Mouse (Mus musculus) layer of hippocampus, postnatal 36 days (tissue): ENCODE results near the gene Sag. TPM values are rescaled to one million over a fixed set of nuclear protein-coding genes. Genes with fewer than 3 reads are reported as not detected.
"Not testable (repeated sequence)": the region's sequence is repeated elsewhere in the genome, so short reads cannot be mapped to it uniquely, and the experiment has no call there.

ENCODE experiments used
- DNase-seq, 2 experiments: peaks; one replicate each; pipeline ENCODE4 v3.0.0; 2022
- total RNA-seq, 2 experiments: library from RNA; stranded (reverse); gene quantifications; 2 replicates each; pipeline ENCODE4 v1.2.3; 2021

Sag gene
- total RNA-seq, 2 experiments from 2014 or later, result 2.2 to 3.5 TPM

GRCm38 (mm10) chr1:87824420-87824995 is 21.0 kb downstream of the Sag start:
- no peak for DNase-seq

GRCm38 (mm10) chr1:87825281-87825680 is 21.8 kb downstream of the Sag start:
- no peak for DNase-seq

GRCm38 (mm10) chr1:87825991-87826390 is 22.5 kb downstream of the Sag start:
- no peak for DNase-seq

GRCm38 (mm10) chr1:87826474-87826873 is 23.0 kb downstream of the Sag start:
- no peak for DNase-seq

DNA sequence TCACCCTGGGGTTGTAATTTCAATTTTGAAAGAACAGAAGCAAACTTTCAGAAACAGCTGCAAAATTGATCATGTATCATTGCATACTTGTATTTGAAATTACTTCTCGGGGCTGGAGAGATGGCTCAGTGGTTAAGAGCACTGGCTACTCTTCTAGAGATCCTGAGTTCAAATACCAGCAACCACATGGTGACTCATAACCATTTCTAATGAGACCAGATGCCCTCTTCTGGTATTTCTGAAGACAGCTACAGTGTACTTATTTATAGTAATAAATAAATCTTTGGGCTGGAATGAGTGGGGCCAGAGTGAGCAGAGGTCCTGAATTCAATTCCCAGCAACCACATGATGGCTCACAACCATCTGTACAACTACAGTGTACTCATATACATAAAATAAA is 24.0 kb downstream of the Sag start:
- not testable (repeated sequence) for DNase-seq

DNA sequence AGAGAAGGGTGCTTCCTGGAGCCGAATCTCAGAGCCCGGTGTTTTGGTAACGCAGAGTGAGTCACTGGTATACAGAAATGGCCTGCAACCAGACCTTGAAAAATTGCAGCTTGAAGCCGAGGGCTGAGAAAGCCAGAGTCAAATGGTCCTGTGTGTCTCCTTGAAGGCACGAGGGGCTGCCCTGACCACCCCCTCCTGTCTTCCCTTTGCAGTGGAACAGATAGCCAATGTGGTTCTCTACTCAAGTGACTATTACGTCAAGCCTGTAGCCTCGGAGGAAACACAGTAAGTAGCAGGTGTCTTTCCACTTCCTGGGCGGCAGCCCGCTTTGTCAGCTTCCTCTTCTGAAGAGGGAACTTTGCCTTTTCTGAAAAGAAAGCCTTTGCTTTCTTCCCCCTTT is 24.7 kb downstream of the Sag start:
- no peak for DNase-seq

DNA sequence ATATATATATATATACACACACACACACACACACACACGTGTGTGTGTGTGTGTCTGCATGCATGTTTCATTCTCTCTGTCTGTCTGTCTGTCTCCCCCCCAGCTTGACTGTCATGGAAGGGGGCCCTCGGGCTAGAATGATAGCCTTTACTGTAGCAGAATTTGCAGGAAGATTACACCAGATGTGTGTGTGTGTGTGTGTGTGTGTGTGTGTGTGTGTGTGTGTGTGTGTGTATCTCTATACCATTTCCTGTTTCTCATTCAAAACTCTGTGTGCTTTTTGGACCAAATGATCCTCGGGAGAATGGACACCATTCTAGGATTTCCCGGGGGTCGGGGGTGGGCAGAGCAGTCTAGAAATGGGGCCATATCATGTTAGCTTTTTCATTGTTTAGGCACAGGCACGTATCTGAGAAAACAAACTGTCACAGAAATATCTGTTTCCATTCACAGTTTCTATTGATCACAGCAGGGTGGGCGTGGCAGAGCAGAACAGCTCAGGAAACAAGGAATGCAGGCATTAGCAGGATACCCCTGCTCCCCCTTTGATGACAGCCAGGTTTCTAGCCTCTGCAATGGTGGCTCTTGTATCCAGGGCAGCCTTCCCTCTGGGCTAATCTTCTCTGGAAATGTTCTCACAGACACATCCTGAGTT is 25.6 kb downstream of the Sag start:
- DNase-seq, result no peak

DNA sequence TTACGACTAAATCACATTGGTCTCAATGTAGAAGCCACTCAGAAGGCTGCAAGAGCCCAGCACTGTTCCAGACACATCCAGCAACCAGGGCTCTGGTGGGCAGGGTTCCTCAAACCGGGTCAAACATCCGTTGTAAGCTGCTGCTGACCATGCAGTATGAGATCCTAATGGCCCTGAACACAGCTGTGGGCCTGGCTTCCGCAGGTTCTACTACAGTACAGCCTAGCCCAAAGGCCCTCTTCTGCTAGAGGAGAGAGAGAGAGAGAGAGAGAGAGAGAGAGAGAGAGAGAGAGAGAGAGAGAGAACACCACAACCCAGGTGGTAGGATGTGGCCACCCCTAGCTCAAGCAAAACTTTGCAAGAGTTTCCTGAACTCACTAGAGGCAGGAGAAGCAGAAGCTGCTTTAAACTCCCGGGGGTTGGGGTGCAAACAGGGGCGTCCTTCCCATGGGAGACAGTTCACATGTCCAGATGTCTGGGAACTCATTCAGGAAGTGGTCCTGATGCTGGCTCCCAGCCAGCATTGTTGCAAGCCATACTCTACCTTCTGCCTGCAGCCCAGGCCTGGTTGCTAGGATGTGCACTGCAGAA is 26.2 kb downstream of the Sag start:
- DNase-seq, result no peak

- DNase-seq, result no peak
These were observed 33.0 kb downstream of the Sag start for GRCm38 (mm10) chr1:87836453-87836852.

DNA sequence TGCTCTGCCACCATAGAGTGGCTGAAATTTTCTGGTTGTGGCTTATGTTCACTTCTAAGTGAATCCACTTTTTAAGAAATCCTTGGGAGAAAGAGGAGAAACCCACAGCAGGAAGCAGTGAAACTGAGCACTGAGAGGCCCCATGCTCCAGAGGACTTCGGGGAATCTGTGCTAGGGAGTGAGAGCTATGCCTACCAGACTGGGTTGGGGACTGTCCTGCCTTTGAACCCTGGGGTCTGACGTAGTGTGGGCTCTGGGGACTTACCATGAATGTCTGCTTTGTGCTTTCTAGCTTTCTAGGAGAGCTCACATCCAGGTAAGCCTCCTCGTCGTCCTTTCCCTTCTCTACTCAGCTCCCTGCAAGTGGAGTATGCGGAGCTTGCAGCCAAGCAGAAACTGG is 33.5 kb downstream of the Sag start:
- no peak for DNase-seq

GRCm38 (mm10) chr1:87840411-87841208 is 37.1 kb downstream of the Sag start:
- no peak for DNase-seq

DNA sequence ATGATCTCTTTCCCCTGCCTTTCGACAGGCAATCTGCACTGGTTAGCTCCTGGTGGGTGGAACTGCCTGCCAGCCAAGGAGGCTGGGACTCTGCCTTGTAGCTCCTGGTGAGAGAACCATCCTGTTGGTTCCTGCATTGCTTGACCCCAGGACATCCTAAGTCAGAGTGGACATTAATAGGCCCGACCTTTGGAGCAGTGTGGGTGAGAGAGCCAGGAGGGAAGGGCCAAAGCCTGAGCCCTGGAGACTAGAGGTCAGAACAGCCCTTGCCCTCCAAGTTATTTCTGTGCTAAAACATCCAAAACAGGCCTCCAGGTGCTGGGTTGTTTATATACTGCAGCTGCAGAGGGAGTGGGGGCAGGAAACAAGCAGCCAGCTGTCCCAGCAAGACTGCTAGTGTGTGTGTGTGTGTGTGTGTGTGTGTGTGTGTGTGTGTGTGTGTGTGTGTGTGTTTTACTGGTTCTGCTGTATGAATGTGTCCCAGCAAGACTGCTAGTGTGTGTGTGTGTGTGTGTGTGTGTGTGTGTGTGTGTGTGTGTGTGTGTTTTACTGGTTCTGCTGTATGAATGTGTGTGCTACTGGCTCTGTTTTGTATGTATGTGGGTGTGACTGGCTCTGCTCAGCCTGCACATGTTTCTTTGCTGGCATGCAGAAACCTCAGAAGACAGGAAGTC is 43.5 kb downstream of the Sag start:
- no peak for DNase-seq

DNA sequence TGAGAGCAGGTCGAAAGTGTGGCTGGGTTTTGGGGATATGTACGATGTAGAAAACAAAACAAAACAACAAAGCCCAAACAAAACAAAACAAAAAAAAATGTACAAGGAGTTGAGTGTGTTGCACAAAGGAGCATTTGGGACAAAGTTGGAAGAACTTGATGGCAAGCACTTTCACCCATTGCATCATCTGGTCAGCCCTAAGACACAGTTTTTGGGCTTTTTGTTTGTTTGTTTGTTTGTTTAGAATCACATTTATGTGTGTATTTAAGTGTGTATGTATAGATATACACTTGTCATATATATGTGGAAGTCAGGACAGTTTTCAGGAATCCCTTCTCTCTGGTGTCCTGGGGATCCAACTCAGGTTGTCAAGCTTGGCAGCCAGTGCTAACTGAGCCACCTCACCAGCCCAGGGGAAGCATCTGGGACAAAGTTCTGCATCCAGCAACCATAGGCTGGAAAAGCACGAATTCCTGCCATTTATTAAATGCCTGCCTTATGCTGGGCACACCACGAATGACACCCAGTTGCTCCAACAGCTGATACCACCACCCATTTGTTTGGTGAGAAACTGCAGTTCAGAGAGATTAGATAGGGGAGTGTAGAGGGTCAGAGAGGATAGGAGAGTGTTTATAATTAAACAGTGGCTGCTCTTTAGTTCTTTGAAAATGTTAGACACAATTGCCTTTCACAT is 44.1 kb downstream of the Sag start:
- no peak for DNase-seq

- peak; percentile 38 to 48 for DNase-seq
These were observed 44.9 kb downstream of the Sag start for GRCm38 (mm10) chr1:87848237-87848996.

GRCm38 (mm10) chr1:87849278-87849677 is 45.8 kb downstream of the Sag start:
- no peak for DNase-seq

GRCm38 (mm10) chr1:87851344-87851743 is 47.9 kb downstream of the Sag start:
- no peak for DNase-seq

GRCm38 (mm10) chr1:87852081-87852790 is 48.8 kb downstream of the Sag start:
- DNase-seq, result no peak

DNA sequence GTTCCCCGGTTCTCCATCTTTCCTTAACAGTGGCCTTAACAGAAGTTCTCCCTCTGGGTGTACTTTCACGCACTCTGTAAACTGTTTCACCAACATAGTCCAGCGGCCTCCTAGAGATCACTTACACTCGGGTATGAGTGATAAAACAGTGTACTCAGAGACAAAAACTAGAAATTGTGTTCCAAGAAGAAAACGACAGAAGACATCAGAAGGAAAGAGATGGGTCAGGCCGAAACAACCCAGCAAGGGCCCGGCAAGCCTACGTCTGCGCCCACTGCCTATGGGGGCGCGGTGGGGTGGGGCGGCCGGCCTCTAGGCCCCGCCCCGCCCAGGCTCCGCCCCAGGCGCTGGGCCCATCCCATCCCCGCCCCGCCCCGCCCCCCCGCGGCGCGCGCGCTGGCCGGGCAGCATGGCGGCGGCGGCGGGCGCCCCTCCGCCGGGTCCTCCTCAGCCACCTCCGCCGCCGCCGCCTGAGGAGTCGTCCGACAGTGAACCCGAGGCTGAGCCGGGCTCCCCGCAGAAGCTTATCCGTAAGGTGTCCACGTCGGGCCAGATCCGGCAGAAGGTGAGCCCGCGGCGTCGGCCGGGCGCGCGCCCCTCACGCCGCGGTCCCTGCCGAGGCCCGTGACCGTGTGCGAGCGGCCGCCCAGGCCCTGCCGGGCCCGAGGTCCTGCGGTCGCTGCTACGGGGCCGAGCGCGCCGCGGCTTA is 49.6 kb downstream of the Sag start, which contains the start of gene Dgkd:
Gene Dgkd (plus strand): TSS at position 396 of the 709 bp plus-strand sequence.
- DNase-seq, result peak; percentile 53 to 55

GRCm38 (mm10) chr1:87853601-87854361 is 50.3 kb downstream of the Sag start:
- no peak for DNase-seq
